Comparison of ENCODE assay signal across 40 mouse cellular contexts in the genomic region with DNA sequence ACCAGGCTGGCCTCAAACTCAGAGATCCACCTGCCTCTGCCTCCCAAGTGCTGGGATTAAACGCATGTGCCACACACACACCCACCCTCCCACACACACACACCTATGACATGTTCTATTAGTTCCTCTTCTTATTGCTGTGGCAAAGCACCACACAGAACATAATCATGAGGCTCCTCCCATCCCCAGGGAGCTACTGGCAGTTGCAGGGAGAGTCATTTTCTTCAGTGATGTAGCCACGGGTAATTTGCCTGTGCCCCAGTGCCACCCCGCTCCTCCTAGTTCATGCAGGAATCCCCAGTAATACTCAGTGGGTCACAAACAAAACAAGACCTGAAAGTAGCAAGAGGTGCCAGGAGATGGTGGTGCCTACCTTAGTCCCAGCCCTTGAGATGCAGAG. TPM values are rescaled to one million over a fixed set of nuclear protein-coding genes. Genes with fewer than 3 reads are reported as not detected.
"Had no signal": no experiment of that assay in that cellular context is flagged by ENCODE, and none has a peak within 500 bp of the region (broad histone marks: within the 10 kb centered on the region; RNA-seq: fewer than 3 reads in every experiment).

No protein-coding gene starts in this region.

- H3K27me3 ChIP-seq: heart, embryonic 15.5 days; hindbrain, embryonic 15.5 days; kidney, embryonic 15.5 days; limb, embryonic 13.5 days; limb, embryonic 15.5 days had no signal

- DNase-seq: gastrocnemius, postnatal 14 days; gastrocnemius, postnatal 36 days; heart, adult 18-20 months; heart, postnatal 14 days; heart, postnatal 36 days; kidney, adult 11 months; kidney, adult 2 months; kidney, adult 9 months; kidney, postnatal 14 days; kidney, postnatal 36 days; layer of hippocampus, adult 9-11 months; layer of hippocampus, postnatal 36 days; left cerebral cortex, postnatal 4 days had no signal

- ATAC-seq: hindbrain, postnatal 0 days; intestine, embryonic 16.5 days had no signal

- H3K4me3 ChIP-seq: heart, embryonic 13.5 days; heart, embryonic 15.5 days; hindbrain, embryonic 13.5 days; hindbrain, embryonic 15.5 days; kidney, embryonic 15.5 days; limb, embryonic 13.5 days; limb, embryonic 15.5 days had no signal

- H3K27ac ChIP-seq: heart, embryonic 13.5 days; heart, embryonic 15.5 days; hindbrain, embryonic 13.5 days; hindbrain, embryonic 15.5 days; hindbrain, postnatal 0 days; kidney, embryonic 15.5 days; kidney, postnatal 0 days; limb, embryonic 13.5 days; limb, embryonic 15.5 days; liver, embryonic 14.5 days had no signal

- H3K9ac ChIP-seq: heart, embryonic 13.5 days; heart, embryonic 15.5 days; hindbrain, embryonic 13.5 days; hindbrain, embryonic 15.5 days; kidney, embryonic 15.5 days; limb, embryonic 13.5 days; limb, embryonic 15.5 days; liver, embryonic 14.5 days had no signal

- H3K9me3 ChIP-seq: heart, embryonic 13.5 days; heart, embryonic 15.5 days; hindbrain, embryonic 13.5 days; hindbrain, embryonic 15.5 days; kidney, embryonic 15.5 days; limb, embryonic 13.5 days; limb, embryonic 15.5 days had no signal

- H3K4me2 ChIP-seq: heart, embryonic 11.5 days; heart, embryonic 13.5 days; heart, embryonic 15.5 days; hindbrain, embryonic 13.5 days; hindbrain, embryonic 15.5 days; kidney, embryonic 15.5 days; limb, embryonic 13.5 days; limb, embryonic 15.5 days had no signal

- H3K36me3 ChIP-seq: heart, embryonic 13.5 days; heart, embryonic 15.5 days; hindbrain, embryonic 13.5 days; hindbrain, embryonic 15.5 days; limb, embryonic 15.5 days had no signal

RNA-seq across cellular contexts. Expression of gene Cldn4, which starts 12.1 kb away (rescaled TPM):
- total RNA-seq: gastrocnemius, adult 8-10 months; gastrocnemius, postnatal 14 days; gastrocnemius, postnatal 36 days; heart, postnatal 36 days; hematopoietic stem cell, adult 5-6 weeks; hindbrain, postnatal 0 days; layer of hippocampus, adult 18-20 months; layer of hippocampus, adult 8-10 months; layer of hippocampus, postnatal 14 days; layer of hippocampus, postnatal 36 days; left cerebral cortex, adult 18-20 months; left cerebral cortex, adult 8-10 months; left cerebral cortex, postnatal 10 days; left cerebral cortex, postnatal 25 days had no signal
- polyA plus RNA-seq: heart, postnatal 0 days; hindbrain, embryonic 13.5 days; hindbrain, postnatal 0 days had no signal

RNA-seq across cellular contexts. Expression of gene Cldn13, which starts 19.3 kb away (rescaled TPM):
- total RNA-seq: gastrocnemius, adult 8-10 months; gastrocnemius, postnatal 14 days; gastrocnemius, postnatal 36 days; heart, adult 18-20 months; heart, postnatal 14 days; heart, postnatal 36 days; hindbrain, postnatal 0 days; layer of hippocampus, adult 18-20 months; layer of hippocampus, adult 8-10 months; layer of hippocampus, postnatal 14 days; layer of hippocampus, postnatal 36 days; left cerebral cortex, adult 18-20 months; left cerebral cortex, adult 8-10 months; left cerebral cortex, postnatal 10 days; left cerebral cortex, postnatal 25 days; left cerebral cortex, postnatal 4 days; liver, adult 2 months had no signal
- polyA plus RNA-seq: hindbrain, embryonic 13.5 days; hindbrain, postnatal 0 days; kidney, adult 2 months; liver, adult 2 months had no signal

RNA-seq across cellular contexts. Expression of gene Tmem270, which starts 28.1 kb away (rescaled TPM):
- total RNA-seq: gastrocnemius, adult 8-10 months; gastrocnemius, postnatal 14 days; gastrocnemius, postnatal 36 days; heart, adult 18-20 months; heart, postnatal 14 days; heart, postnatal 36 days; hematopoietic stem cell, adult 5-6 weeks; hindbrain, postnatal 0 days; layer of hippocampus, adult 18-20 months; layer of hippocampus, adult 8-10 months; layer of hippocampus, postnatal 14 days; layer of hippocampus, postnatal 36 days; left cerebral cortex, adult 18-20 months; left cerebral cortex, adult 8-10 months; left cerebral cortex, postnatal 10 days; left cerebral cortex, postnatal 25 days; left cerebral cortex, postnatal 4 days; liver, adult 2 months had no signal
- polyA plus RNA-seq: heart, embryonic 11.5 days; heart, embryonic 13.5 days; heart, embryonic 15.5 days; heart, postnatal 0 days; hindbrain, embryonic 11.5 days; hindbrain, embryonic 13.5 days; hindbrain, embryonic 15.5 days; hindbrain, postnatal 0 days; intestine, embryonic 14.5 days; intestine, embryonic 16.5 days; kidney, embryonic 15.5 days; kidney, postnatal 0 days; large intestine, adult 2 months; limb, embryonic 11.5 days; limb, embryonic 13.5 days; limb, embryonic 15.5 days; liver, adult 2 months had no signal

RNA-seq across cellular contexts. Expression of gene Cldn3, which starts 51.3 kb away (rescaled TPM):
- total RNA-seq: gastrocnemius, adult 8-10 months; gastrocnemius, postnatal 36 days; hematopoietic stem cell, adult 5-6 weeks had no signal
